Mouse (Mus musculus) brain, embryonic 14.5 days (tissue): ENCODE data around the gene Lrrc1. TPM values are rescaled to one million over a fixed set of nuclear protein-coding genes. Genes with fewer than 3 reads are reported as not detected.

Experiments
- DNase-seq: peaks from one replicate; pipeline ENCODE4 v3.0.0-alpha.2; 2011; ENCODE audit warnings: low read depth
- CTCF ChIP-seq: fragments of 200-500 bp; IDR thresholded peaks from 2 replicates; pipeline ENCODE4 v1.5.1; 2012; ENCODE audit warnings: inconsistent platforms, mild to moderate bottlenecking, moderate library complexity, borderline replicate concordance; ENCODE audit not compliant: insufficient read depth, insufficient read length; ENCODE audit errors: extremely low read depth
- POLR2A ChIP-seq: fragments of 200-500 bp; IDR thresholded peaks from 2 replicates; pipeline ENCODE4 v1.6.1; 2012; ENCODE audit warnings: mild to moderate bottlenecking, inconsistent platforms, borderline replicate concordance; ENCODE audit not compliant: poor library complexity, insufficient read depth, insufficient read length, severe bottlenecking; ENCODE audit errors: extremely low read depth
- polyA plus RNA-seq: library from polyadenylated mRNA; depleted of rRNA; stranded (reverse); fragments of >200 nt; gene quantifications from 2 replicates; pipeline ENCODE4 v1.2.3, GENCODE M21; 2012

Lrrc1 gene
- polyA plus RNA-seq, 1 experiment, result 17.8 TPM

- DNase-seq, result peak; percentile 59
Observed at GRCm38 (mm10) chr9:77482281-77482680, 62.4 kb downstream of the Lrrc1 start.

GRCm38 (mm10) chr9:77481380-77481779 lies 63.3 kb downstream of the Lrrc1 start:
- TF ChIP-seq CTCF (no peak), POLR2A (no peak)
- DNase-seq, result no peak

More at GRCm38 (mm10) chr9:77482281-77482680, 62.4 kb downstream of the Lrrc1 start:
- TF ChIP-seq POLR2A (no peak), CTCF (no peak)

- peak; percentile 70 for DNase-seq
- TF ChIP-seq POLR2A, result no peak
Observed at GRCm38 (mm10) chr9:77480574-77481319, 63.9 kb downstream of the Lrrc1 start.

- TF ChIP-seq POLR2A (no peak), CTCF (no peak)
- peak; percentile 47 for DNase-seq
Observed at GRCm38 (mm10) chr9:77480001-77480400, 64.7 kb downstream of the Lrrc1 start.

GRCm38 (mm10) chr9:77478166-77478920 lies 66.3 kb downstream of the Lrrc1 start:
- TF ChIP-seq CTCF (no peak), POLR2A (no peak)
- peak; percentile 74 for DNase-seq

- no peak for DNase-seq
- no peak for TF ChIP-seq CTCF
- no peak for TF ChIP-seq POLR2A
Observed at GRCm38 (mm10) chr9:77474535-77474934, 70.1 kb downstream of the Lrrc1 start.

GRCm38 (mm10) chr9:77472557-77472956 lies 72.1 kb downstream of the Lrrc1 start:
- no peak for TF ChIP-seq CTCF
- TF ChIP-seq POLR2A, result no peak
- no peak for DNase-seq

- no peak for TF ChIP-seq POLR2A
- no peak for TF ChIP-seq CTCF
- no peak for DNase-seq
Observed at GRCm38 (mm10) chr9:77471646-77472220, 72.9 kb downstream of the Lrrc1 start.

- no peak for TF ChIP-seq CTCF
- TF ChIP-seq POLR2A, result no peak
- peak; percentile 83 for DNase-seq
Observed at GRCm38 (mm10) chr9:77469791-77470607, 74.7 kb downstream of the Lrrc1 start.

- no peak for TF ChIP-seq CTCF
- no peak for TF ChIP-seq POLR2A
- no peak for DNase-seq
Observed at GRCm38 (mm10) chr9:77466926-77467325, 77.7 kb downstream of the Lrrc1 start.

GRCm38 (mm10) chr9:77465401-77465800 lies 79.3 kb downstream of the Lrrc1 start:
- peak; percentile 64 for DNase-seq

More at GRCm38 (mm10) chr9:77465401-77465800, 79.3 kb downstream of the Lrrc1 start:
- TF ChIP-seq POLR2A (no peak), CTCF (no peak)
